Mouse (Mus musculus) v-Abl transformed pro-B cells (cell line): Measurements from ENCODE around the gene Tle4.

Experiments used
- in situ Hi-C, 2 experiments: fragments of 400-800 bp; cut with MboI; formaldehyde crosslinking; loops; one replicate each; pipeline ENCODE4 v1.15.1; 2025; ENCODE audit not compliant: unreplicated experiment in 2 of 2

Gene Tle4

GRCm38 (mm10) chr19:14594537-14594936, 3.3 kb downstream of the Tle4 start:
- in situ Hi-C loops = loop anchor here (10.0 to 25.0 kb wide), 4 partner anchors 1218 to 1782 kb away; no protein-coding TSS in a partner anchor

DNA sequence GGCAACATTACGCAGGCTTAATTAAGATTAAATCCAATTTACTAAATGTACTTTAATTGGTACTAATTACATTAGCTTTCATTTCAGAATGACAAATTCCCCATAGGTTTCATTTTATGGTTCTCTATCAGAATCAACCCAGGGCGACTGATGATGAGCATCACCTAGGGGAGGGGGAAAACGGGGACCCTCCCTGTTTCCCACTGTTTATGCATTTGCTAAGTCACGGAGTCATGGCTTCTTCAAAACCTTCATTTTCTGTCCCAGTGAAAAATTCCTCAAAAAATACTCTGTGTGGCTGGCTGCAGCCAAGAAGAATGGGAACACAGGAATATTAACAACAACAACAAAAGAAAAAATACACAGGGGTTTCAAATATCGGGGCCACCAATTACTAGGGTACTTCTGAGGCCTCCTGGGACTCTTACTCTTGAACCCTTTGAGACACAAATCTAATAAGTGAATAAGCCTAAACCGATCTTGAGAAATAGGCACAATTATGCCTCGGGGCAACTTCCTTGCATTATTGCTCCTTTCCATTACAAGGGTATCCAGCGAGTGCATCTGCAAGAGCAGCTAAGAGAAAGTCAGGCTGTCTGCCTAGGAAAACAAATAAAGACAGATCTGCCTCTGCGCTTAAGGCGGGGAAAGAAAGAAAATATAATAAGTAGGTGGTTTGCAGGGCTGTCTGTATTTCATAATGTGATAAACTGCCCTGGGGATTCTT, 5.9 kb downstream of the Tle4 start:
- in situ Hi-C loops = loop anchor here (10.0 to 25.0 kb wide), 4 partner anchors 1220 to 1780 kb away; no protein-coding TSS in a partner anchor

DNA sequence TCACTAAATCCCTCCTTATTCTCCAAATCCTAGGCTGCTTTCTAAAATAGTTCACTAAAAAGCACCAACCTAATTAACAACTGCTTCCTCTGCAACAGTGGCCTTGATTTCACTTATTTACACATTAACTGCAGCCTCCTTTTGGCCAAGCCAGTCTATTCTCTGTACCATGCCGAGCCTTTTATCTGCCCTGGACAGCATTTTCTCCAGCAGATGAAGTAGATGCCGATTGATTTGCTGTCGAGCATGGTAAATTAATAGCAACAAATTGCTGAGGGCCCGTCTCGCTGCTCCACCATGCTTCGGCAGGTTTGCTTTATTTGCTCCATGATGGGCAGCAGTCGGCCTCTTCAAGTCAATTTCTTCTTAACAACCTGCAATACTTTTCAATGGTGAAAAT, 7.7 kb downstream of the Tle4 start:
- in situ Hi-C loops = loop anchor here (10.0 to 25.0 kb wide), 4 partner anchors 1222 to 1778 kb away; no protein-coding TSS in a partner anchor

DNA sequence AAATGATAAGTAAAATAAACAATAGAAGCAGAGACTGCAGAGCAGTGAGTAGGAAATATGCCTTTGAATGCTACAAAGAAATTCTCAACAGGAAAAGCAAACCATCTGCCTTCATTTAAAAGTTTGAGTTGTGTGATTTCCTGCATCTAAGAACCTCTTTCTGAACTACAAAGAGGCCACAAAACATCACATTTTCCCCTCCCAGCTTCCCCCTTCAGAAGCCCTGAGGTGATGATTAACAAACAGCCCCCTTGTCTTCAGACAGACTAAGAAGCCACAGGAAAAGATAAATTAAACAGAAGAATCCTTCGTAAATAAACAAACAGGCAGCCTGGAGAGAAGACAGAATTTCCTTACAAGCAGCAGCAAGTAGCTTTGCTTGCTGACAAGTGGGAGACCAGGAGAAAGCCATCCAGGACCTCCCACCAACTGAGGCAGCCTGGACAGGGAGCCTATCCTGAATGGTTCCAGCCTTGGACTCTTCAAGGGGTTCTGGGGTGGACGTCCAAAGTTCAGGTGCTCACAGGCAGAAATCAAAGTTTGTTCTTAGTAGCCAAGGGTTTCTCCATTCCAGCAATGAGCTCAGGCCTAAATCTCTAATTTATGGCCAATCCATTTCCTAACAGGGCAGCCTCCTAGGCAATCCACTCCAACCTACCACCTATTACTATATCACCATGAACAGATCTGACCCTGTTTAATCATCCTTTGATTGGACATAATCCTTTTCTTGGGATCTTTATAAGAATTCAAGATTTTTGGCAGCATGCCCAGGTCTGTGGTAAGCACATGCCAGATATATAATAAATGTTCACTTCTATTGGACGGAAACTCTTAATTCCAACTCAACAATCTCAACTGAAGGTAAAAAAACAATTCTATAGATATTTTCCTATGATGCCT, 9.4 kb downstream of the Tle4 start:
- in situ Hi-C loops = loop anchor here (5.0 to 25.0 kb wide), 6 partner anchors 126 to 1776 kb away; no protein-coding TSS in a partner anchor

GRCm38 (mm10) chr19:14586171-14586570, 11.7 kb downstream of the Tle4 start:
- in situ Hi-C loops = loop anchor here (5.0 to 25.0 kb wide), 6 partner anchors 124 to 1774 kb away; no protein-coding TSS in a partner anchor

DNA sequence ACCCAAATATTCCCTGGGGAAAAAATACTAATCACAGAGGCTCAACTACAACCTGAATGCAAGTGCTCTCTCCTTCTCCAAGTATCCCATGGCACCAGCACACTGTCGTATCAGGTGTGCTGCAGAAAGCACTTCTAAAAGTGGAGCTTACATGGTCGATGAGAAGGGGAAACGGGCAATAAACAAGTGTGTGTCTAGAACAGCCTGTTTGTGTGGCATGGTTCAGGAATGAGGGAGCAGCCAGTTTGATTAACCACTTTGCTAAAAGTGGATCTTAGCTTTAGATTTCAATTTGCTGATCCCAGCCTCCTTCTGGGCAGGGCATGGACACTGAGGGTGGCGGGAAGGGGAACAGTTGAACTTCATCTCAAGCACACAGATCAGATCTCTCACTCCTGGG, 12.1 kb downstream of the Tle4 start:
- in situ Hi-C loops = loop anchor here (5.0 to 25.0 kb wide), 6 partner anchors 123 to 1773 kb away; no protein-coding TSS in a partner anchor

GRCm38 (mm10) chr19:14585235-14585634, 12.6 kb downstream of the Tle4 start:
- in situ Hi-C loops = loop anchor here (5.0 to 25.0 kb wide), 6 partner anchors 123 to 1773 kb away; no protein-coding TSS in a partner anchor

- in situ Hi-C loops = loop anchor here (25.0 kb wide), 3 partner anchors 1234 to 1766 kb away; no protein-coding TSS in a partner anchor
These were observed 19.2 kb downstream of the Tle4 start for GRCm38 (mm10) chr19:14578698-14579097.

DNA sequence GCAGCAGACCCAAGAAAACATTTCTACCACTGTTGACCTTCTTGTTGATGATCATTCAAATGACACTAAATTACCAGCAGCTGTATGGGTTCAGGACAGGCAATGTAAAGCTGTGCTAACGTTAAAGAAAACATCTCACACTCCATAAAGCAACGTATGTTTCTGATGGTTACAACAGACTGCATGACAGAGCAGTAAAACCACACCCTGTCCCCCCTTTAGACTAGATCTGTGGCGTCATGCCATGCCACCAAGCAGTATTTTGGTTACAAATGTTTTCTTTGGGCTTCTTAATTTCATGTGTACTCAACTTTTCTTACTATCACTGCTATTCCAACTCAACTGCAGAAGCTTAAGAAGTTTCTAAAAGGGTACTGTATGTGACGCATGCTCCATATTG, 19.8 kb downstream of the Tle4 start:
- in situ Hi-C loops = loop anchor here (25.0 kb wide), 3 partner anchors 1234 to 1766 kb away; no protein-coding TSS in a partner anchor

DNA sequence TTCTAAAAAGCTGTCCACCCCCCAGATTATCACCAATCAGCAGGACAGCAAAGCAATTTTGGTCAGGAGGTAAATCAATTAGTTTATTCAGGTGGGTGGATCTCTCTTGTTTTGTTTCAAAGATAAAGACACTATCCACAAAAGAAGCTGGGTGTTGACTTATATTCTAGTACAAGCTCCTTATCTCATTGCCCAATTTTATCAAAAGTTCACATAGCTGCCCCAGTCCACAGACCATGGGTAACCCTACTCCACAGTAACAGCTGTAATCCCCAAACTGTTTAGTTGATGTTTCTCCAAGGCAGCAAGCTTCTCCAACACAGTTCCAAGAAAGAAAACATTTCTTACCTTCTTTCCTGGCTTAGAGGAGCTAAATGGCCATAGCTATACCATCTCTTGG, 21.5 kb downstream of the Tle4 start:
- in situ Hi-C loops = loop anchor here (25.0 kb wide), 3 partner anchors 1236 to 1764 kb away; no protein-coding TSS in a partner anchor

DNA sequence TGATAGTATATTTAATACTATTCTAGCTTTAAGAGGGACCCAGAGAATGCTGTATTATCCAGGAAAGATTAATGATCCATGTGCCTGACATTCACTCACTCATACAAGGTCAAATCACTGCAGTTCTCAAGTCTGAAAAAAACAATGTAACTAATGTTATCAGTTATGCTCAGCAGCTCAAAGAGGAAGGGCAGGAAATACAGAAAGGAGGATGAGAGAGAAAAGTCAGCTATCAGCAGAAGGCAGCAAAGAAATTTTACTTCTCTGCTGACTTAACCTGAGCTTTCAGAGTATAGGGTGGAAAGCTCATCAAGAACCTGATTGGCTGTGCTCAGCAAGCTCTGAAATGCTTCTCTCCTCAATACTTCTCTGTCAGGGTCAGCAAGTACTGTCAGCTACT, 29.0 kb downstream of the Tle4 start:
- in situ Hi-C loops = no loop called here

- in situ Hi-C loops = no loop called here
These were observed 30.8 kb downstream of the Tle4 start for GRCm38 (mm10) chr19:14567081-14567480.

DNA sequence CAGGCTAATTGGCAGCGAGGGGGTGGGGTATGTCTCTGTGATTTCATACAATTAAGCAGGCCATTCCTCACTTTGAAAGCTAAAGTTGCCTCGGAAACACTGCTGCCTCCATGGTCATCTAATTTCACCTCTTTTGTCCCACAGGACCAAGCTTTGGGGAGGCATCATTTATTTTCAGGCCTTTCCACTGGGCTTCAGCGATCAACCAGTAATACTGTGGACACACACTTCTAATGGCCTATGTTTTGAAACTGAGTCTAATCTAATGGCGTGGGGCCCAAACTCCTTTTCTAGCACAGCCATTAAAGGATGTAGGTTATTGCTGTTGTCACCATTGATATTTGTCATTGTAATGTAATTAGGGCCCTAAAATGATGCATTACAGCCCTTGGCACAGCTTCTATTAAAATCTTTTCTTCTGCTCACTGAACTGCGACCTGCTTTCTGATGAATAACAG, 31.3 kb downstream of the Tle4 start:
- in situ Hi-C loops = no loop called here

DNA sequence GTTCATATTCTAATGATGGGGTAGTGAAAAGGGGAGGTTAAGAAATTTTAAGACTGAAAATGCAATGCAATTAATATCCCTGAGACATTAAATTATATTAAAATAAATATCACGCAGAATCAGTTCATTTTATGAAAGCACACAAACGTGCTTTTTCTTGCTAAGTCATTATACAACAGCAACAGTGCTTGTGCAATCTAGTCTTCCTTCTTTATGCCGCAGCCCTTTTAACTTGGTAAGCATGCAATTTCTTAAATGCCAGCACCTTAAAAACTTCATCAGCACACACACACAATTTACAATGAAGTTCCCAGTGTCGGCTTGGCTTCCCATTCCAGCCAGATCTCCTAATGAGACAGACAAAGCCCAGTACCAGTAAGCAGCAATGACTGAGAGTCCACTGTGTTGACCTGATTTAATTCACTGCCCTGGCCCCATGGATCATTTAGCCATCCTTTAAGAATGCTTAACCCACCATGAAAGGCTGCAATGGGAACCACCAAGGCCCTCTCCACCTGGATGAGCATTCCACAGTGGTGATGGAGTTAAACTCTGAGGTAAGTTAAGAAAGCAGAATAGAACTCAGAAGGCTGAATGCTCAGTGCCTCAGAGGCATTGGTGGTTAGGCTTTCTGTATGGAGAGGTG, 32.3 kb downstream of the Tle4 start:
- in situ Hi-C loops = no loop called here

GRCm38 (mm10) chr19:14563273-14563959, 34.4 kb downstream of the Tle4 start:
- in situ Hi-C loops = no loop called here

DNA sequence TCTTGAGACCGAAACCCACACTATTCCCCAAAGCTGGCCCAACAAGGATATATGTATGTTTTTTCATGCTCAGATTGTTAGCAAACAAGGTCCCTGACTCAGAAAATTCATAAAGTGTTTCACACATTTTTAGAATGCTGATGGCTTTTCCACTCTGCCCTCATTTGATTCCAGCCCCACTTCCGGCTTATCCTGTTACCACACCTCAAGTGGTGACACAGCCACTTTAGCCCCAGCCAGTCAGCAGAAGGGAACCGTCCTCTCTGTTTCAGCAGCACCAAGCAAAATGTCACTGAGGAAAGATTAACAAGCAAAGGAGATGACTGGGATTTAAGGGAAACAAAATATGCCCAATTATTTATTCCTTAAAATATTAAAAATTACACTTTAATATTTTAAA, 50.0 kb downstream of the Tle4 start:
- in situ Hi-C loops = no loop called here

GRCm38 (mm10) chr19:14547133-14547842, 50.6 kb downstream of the Tle4 start:
- in situ Hi-C loops = no loop called here

GRCm38 (mm10) chr19:14545485-14545884, 52.4 kb downstream of the Tle4 start:
- in situ Hi-C loops = no loop called here

DNA sequence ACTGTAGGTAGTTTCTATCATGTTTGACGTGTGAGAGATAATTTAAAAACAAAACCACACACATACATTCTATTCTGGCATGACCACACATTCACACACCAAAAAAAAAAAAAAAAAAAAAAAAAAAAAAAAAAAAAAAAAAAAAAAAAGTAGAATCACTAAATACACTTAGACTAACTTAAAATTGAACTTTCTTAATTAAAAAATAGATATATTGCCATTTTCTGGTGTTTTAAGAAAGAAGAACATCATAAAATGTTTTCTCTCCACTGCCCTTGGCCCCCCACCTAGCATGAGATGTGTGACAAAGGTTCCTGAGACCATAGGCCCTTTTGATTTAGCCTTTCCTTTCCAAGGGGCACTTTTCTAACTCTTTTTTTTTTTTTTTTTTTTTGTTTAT, 54.5 kb downstream of the Tle4 start:
- in situ Hi-C loops = no loop called here
